Mouse (Mus musculus) liver, embryonic 11.5 days (tissue): ENCODE data around the gene Csgalnact2. TPM values are rescaled to one million over a fixed set of nuclear protein-coding genes. Genes with fewer than 3 reads are reported as not detected.

Experiments used
- ATAC-seq: fragments of 200-750 bp; cut with Nextera tagmentation; replicated peaks from 2 replicates; pipeline ENCODE4 v1.8.0; 2017; ENCODE audit warnings: moderate number of reproducible peaks, mild to moderate bottlenecking, moderate TSS enrichment, moderate library complexity; ENCODE audit not compliant: low FRiP score
- DNase-seq: peaks from one replicate; pipeline ENCODE4 v3.0.0-alpha.2; 2017; ENCODE audit warnings: low spot score
- H3K27ac ChIP-seq: fragments of 300-500 bp; sonication (generic); 2 replicates; pipeline ENCODE4 v1.5.1; 2014; ENCODE audit warnings: mild to moderate bottlenecking, low read depth, low read length, control low read depth
- H3K27me3 ChIP-seq: fragments of 300-500 bp; sonication (generic); replicated peaks from 2 replicates; pipeline ENCODE4 v1.6.1; 2014; ENCODE audit warnings: low read length, mixed read lengths; ENCODE audit not compliant: control insufficient read depth, insufficient read depth
- H3K36me3 ChIP-seq: fragments of 300-500 bp; sonication (generic); 2 replicates; pipeline ENCODE4 v1.6.1; 2014; ENCODE audit warnings: mild to moderate bottlenecking, low read length, moderate library complexity, mixed read lengths; ENCODE audit not compliant: control insufficient read depth, insufficient read depth
- H3K4me1 ChIP-seq: fragments of 300-500 bp; sonication (generic); replicated peaks from 2 replicates; pipeline ENCODE4 v1.6.1; 2014; ENCODE audit warnings: low read length, mixed read lengths; ENCODE audit not compliant: control insufficient read depth, insufficient read depth
- H3K4me2 ChIP-seq: fragments of 300-500 bp; sonication (generic); 2 replicates; pipeline ENCODE4 v1.6.1; 2014; ENCODE audit warnings: mild to moderate bottlenecking, control low read depth, moderate library complexity
- H3K4me3 ChIP-seq: fragments of 300-500 bp; sonication (generic); 2 replicates; pipeline ENCODE4 v1.5.1; 2014; ENCODE audit warnings: low read depth, low read length, control low read depth
- H3K9ac ChIP-seq: fragments of 300-500 bp; sonication (generic); 2 replicates; pipeline ENCODE4 v1.6.1; 2014; ENCODE audit warnings: low read depth, low read length, control low read depth
- H3K9me3 ChIP-seq: fragments of 300-500 bp; sonication (generic); 2 replicates; pipeline ENCODE4 v1.6.1; 2016; ENCODE audit warnings: low read length, inconsistent platforms, mixed read lengths; ENCODE audit not compliant: control insufficient read depth
- WGBS: fragments of 180-500 bp; shearing (Covaris S2); extraction: QIAGEN DNeasy Blood & Tissue Kit; methylation state at CpG from one replicate; pipeline ENCODE4 v1.1.7; 2014; 5-methylcytosine and 5-hydroxymethylcytosine counted together
- polyA plus RNA-seq: library from polyadenylated mRNA; unstranded; fragments of >200 nt; fragmentation: Nextera tagmentation; extraction: Ambion mirVana; gene quantifications from 2 replicates; pipeline ENCODE4 v1.2.1, GENCODE M21; 2014

The Csgalnact2 gene
- polyA plus RNA-seq, 1 experiment from 2014 or later = 14.3 TPM

DNA sequence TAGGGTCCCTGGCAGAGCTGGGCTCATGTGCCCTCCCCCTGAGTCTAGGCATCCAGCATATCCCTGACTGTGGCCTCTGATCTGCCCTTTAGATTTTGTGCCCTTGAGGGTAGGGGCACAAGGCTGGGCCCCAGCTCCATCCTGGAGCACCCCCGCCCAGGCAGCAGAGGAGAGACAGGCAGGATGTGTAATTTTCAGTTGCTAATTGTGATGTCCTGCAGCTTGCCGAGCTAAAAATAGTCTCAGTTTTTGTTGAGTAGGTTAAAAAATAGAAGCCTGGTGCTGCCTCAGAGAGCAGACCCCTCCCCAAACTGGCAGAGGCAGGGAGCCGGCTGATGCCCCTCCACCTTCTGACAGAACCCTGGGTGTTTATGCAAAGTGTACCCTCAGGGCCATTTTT, 64.8 kb downstream of the Csgalnact2 start:
- Histone ChIP-seq H3K27ac (no peak overlapping the region), H3K4me2 (no peak overlapping the region)
- WGBS = 64% methylated on average over 3 of the region's 3 CpGs

DNA sequence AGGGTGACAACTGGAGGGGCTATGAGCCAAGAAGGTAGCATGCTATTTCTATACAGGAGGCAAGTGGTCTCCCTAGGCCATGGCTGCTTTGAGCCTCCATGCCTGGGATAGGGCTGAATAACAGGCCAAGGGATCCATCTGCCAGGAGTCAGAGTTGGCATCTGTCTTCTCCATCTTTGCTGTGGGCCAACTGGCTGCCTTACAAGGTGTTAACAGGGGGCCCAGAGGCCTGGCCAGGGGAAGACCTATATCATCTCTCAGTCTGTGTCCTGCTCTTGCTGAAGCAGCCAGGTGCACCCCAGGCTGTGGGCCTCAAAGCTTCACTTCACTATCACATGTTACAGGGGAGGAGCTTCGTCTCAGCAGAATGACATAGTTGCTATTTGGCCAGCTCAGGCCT, 66.8 kb downstream of the Csgalnact2 start:
- Histone ChIP-seq H3K27ac (no peak overlapping the region), H3K9ac (no peak overlapping the region), H3K4me1 (no peaks in the 10 kb centered on the region), H3K4me3 (no peak overlapping the region), H3K9me3 (no peaks in the 10 kb centered on the region), H3K27me3 (peaks cover 2% of the 10 kb centered on the region), H3K36me3 (no peaks in the 10 kb centered on the region), H3K4me2 (no peak overlapping the region)
- no peak for DNase-seq
- ATAC-seq = no peak
- WGBS = 56% methylated on average over 1 of the region's 1 CpGs

More for the DNA sequence above, 64.8 kb downstream of the Csgalnact2 start:
- Histone ChIP-seq H3K9ac (no peak overlapping the region), H3K4me1 (no peaks in the 10 kb centered on the region), H3K9me3 (no peaks in the 10 kb centered on the region), H3K27me3 (no peaks in the 10 kb centered on the region; the same call in 1 of the 2 replicates), H3K4me3 (no peak overlapping the region), H3K36me3 (no peaks in the 10 kb centered on the region)
- DNase-seq = no peak
- no peak for ATAC-seq

DNA sequence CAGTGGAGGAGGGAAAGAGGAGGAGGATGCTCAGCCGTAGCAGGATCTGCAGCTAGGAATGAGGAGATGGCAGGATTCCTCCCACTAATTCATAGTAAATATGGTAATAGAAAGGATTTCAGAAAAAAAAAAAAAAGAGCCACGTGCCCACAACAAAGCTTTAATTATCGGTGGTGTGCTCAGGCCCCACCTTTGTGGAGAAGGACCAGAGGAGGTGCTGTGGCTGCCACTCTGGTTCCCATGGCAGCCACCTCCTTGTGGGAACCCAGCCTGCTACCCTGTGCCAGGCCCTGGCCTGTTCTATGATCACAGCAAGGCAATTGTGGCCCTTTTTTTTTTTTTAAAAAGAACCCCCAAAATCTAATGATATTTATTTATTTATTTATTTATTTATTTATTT, 67.5 kb downstream of the Csgalnact2 start:
- DNase-seq (no peak), ATAC-seq (no peak)
- Histone ChIP-seq H3K36me3 (no peaks in the 10 kb centered on the region), H3K27ac (no peak overlapping the region), H3K4me2 (no peak overlapping the region), H3K9ac (no peak overlapping the region), H3K9me3 (no peaks in the 10 kb centered on the region), H3K4me3 (no peak overlapping the region), H3K4me1 (0 out of 2 replicates have a peak, but pooled peaks cover under 1% of the 10 kb centered on the region), H3K27me3 (peaks cover 9% of the 10 kb centered on the region)
- WGBS = 72% methylated on average over 3 of the region's 3 CpGs

DNA sequence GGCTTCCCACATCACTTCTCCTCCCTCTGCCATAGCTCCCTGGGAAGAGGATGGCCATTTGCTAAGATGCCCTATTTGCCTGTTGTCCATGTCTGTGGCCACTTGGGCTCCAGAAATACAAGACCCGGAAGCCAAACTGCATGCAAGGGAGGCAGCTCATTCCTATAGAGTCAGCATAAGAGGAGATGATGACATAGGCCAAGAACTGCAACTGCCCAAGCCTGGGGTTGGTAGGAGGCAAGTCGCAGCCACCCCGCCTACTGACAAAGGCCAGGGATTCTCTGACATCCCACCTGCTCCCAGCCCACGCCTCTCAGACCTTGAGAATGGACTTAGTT, 68.0 kb downstream of the Csgalnact2 start:
- Histone ChIP-seq H3K4me2 (no peak overlapping the region), H3K36me3 (no peaks in the 10 kb centered on the region), H3K4me1 (0 out of 2 replicates have a peak, but pooled peaks cover 2% of the 10 kb centered on the region), H3K4me3 (no peak overlapping the region), H3K27ac (no peak overlapping the region), H3K9me3 (no peaks in the 10 kb centered on the region), H3K27me3 (peaks cover 14% of the 10 kb centered on the region), H3K9ac (no peak overlapping the region)
- ATAC-seq = no peak
- WGBS = 74% methylated on average over 4 of the region's 4 CpGs
- DNase-seq = no peak

DNA sequence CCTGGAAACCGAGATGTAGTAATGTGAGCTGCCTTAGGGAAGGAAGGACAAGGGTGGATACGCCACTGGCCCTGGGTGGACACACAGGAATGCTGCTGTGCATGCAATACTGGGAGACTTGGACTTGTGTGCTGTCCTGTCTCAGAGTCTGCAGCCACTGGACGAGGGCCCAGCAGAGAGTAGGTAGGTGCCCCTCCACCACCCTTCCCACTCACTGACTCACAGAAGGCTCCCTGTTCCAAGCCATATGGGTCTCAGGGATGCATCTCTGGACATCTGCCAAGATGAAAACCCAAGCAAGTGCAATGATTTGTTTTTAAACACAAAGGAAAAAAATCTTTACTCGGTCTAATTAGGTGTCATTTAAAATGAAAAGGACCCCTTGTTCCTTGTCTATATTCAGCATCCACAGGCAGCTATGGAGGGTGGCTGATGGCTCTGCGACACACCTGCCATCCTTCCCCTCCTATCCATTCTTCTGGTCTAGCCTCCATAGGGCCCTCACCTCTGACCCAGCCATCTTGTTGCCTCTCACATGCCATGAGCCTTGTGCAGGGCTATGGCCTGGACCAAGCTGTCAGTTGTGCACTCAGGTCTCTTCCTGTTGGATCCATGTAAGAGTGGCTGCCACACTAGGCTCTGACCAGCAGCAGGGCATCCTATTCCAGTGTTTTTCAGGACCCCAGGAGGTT, 68.5 kb downstream of the Csgalnact2 start:
- 68% methylated on average over 5 of the region's 5 CpGs for WGBS
- ATAC-seq (no peak), DNase-seq (no peak)
- Histone ChIP-seq H3K4me1 (0 out of 2 replicates have a peak, but pooled peaks cover 2% of the 10 kb centered on the region), H3K27ac (no peak overlapping the region), H3K27me3 (peaks cover 19% of the 10 kb centered on the region), H3K4me2 (no peak overlapping the region), H3K9me3 (no peaks in the 10 kb centered on the region), H3K9ac (no peak overlapping the region), H3K36me3 (no peaks in the 10 kb centered on the region), H3K4me3 (no peak overlapping the region)

DNA sequence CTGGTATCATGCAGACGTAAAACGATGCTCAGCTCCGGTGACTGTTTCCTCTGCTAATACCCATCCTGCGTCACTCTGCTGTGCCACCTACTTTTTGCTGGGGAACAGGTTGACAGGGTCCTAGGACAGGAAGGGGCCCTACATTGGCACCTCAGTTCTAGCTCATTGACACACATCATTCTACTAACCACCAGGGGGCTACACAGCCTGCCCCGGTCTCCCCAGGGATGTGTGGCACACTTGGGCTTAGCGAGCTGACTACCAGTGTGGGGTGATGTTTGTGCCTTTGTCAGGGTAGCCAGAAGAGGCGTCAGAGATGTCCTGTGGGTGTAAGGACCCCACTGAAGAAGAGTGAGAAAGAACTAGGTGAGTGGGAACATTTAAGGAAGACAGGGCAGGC, 71.2 kb downstream of the Csgalnact2 start:
- no peak for DNase-seq
- no peak overlapping the region for H3K9ac ChIP-seq
- no peak overlapping the region for H3K4me2 ChIP-seq
- no peaks in the 10 kb centered on the region for H3K36me3 ChIP-seq
- H3K9me3 ChIP-seq = no peaks in the 10 kb centered on the region
- peaks cover 35% of the 10 kb centered on the region for H3K27me3 ChIP-seq
- 0 out of 2 replicates have a peak, but pooled peaks cover 2% of the 10 kb centered on the region for H3K4me1 ChIP-seq
- no peak overlapping the region for H3K27ac ChIP-seq
- WGBS = 57% methylated on average over 7 of the region's 7 CpGs
- ATAC-seq = no peak
- no peak overlapping the region for H3K4me3 ChIP-seq

DNA sequence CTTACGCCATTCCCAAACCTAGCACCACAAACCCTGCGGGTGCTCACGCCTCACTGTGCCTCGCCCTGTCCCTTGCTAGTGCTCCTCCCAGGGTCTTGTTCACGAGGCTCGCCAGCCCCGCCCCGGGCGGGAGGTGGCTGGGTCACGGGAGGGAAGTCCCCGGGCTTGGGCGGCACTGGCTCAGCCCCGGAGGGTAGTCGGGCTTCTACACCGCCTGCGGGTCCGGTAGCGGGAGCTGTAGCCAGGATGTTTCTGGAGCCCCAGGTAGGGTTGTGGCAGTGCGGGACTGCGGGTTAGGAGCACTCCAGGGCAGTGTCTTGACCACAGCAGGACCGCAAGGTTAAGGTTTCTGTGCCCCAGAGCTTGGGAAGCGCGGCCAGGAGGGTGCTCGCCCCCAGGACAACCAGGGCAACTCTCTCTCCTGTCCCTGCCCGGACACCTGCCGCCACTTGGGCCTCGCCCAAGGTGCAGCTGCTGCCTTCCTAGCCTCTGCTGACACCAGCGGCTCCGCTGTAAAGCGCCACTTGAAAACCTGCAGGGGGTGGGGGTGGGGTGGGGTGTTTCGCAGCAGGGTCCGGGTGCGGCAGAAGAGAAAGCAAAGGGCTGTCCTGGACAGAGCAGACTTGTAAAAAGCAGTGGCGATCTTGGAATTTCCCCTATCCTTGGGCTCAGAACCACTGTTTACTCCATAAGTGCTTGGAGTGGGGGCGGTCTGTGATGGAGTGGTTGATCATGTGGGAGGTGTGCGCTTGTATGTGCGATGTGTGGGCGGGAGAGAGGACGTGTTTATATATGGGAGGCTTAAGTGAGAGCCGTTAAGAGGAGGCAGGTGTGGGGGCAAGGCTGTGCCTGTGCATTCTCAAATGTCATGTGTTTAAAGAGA, 72.5 kb downstream of the Csgalnact2 start:
- Histone ChIP-seq H3K4me1 (0 out of 2 replicates have a peak, but pooled peaks cover 2% of the 10 kb centered on the region), H3K27ac (no peak overlapping the region), H3K9ac (0 out of 2 replicates have a peak overlapping the region, but pooled peaks have one; percentile 14), H3K9me3 (no peaks in the 10 kb centered on the region), H3K36me3 (no peaks in the 10 kb centered on the region), H3K4me3 (peak overlapping the region; percentile 47), H3K27me3 (peaks cover 35% of the 10 kb centered on the region), H3K4me2 (peak overlapping the region; percentile 86)
- WGBS = 4% methylated on average over 40 of the region's 40 CpGs
- ATAC-seq (peak; percentile 47), DNase-seq (peak; percentile 52)

DNA sequence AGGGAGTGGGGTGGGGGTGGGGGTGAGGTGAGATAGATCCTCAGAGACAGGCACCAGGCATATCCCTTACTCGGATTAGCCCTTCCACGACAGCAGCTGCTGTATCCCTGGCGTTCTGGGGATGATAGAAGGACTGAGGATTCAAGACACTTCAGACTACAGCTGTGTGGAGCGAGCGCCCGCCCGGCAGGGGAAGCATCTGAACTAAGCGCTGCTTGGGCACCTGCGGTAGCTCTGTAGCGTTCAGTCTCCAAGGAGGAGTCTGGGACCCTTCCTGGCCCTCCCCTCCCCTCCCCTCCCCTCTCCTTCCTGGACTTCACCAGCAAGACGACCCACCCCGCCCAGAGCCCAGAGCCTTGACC, 73.1 kb downstream of the Csgalnact2 start:
- Histone ChIP-seq H3K4me1 (0 out of 2 replicates have a peak, but pooled peaks cover 2% of the 10 kb centered on the region), H3K36me3 (no peaks in the 10 kb centered on the region), H3K4me3 (peak overlapping the region; percentile 47), H3K9me3 (no peaks in the 10 kb centered on the region), H3K4me2 (peak overlapping the region; percentile 86), H3K27ac (no peak overlapping the region), H3K27me3 (peaks cover 35% of the 10 kb centered on the region), H3K9ac (no peak overlapping the region)
- ATAC-seq (no peak), DNase-seq (no peak)
- 2% methylated on average over 12 of the region's 12 CpGs for WGBS
